12 mouse cellular contexts compared by ENCODE assay signal in the genomic region with DNA sequence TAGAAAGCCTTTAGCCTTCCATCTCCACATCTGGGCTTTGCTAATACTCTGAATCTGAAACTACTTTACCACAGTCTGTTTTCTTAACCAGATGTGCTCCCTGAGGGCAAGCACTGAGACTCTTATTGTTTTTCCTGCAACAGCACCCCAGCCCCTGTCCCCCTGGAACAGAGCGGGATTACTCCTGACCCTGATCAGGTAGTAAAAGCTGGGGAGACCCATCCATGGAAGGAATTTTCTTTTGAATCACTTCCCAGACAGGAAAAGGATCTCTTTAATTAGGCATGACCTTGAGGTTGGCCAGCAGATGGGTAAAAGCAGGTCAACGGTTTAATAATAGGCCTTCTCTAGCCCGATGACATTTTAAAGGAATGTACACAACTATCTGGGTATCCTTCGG.
"Had no signal": no experiment of that assay in that cellular context is flagged by ENCODE, and none has a peak within 500 bp of the region (broad histone marks: within the 10 kb centered on the region; RNA-seq: fewer than 3 reads in every experiment).

No protein-coding gene starts in this region.

- H3K36me3 ChIP-seq: limb, embryonic 13.5 days; midbrain, embryonic 12.5 days; neural tube, embryonic 13.5 days had no signal

- H3K4me3 ChIP-seq: limb, embryonic 13.5 days; midbrain, embryonic 12.5 days; neural tube, embryonic 13.5 days had no signal

- H3K4me2 ChIP-seq: limb, embryonic 13.5 days; midbrain, embryonic 12.5 days; neural tube, embryonic 13.5 days had no signal

- H3K9me3 ChIP-seq: limb, embryonic 13.5 days; midbrain, embryonic 12.5 days; neural tube, embryonic 13.5 days had no signal

- H3K27me3 ChIP-seq: limb, embryonic 13.5 days; midbrain, embryonic 12.5 days; neural tube, embryonic 13.5 days had no signal

- DNase-seq: kidney, postnatal 36 days; layer of hippocampus, adult 9-11 months; layer of hippocampus, postnatal 36 days; lung, adult 18-20 months; thymus, postnatal 4 days had no signal

- H3K9ac ChIP-seq: limb, embryonic 13.5 days; liver, embryonic 14.5 days; midbrain, embryonic 12.5 days; neural tube, embryonic 13.5 days had no signal

- H3K27ac ChIP-seq: kidney, postnatal 0 days; limb, embryonic 13.5 days; liver, embryonic 14.5 days; midbrain, embryonic 12.5 days; neural tube, embryonic 13.5 days; stomach, postnatal 0 days had no signal

- ATAC-seq: midbrain, embryonic 16.5 days had no signal

- H3K4me1 ChIP-seq: limb, embryonic 13.5 days; midbrain, embryonic 12.5 days; neural tube, embryonic 13.5 days had no signal
